Mouse (Mus musculus): ENCODE data around the gene Tnnt2. TPM values are rescaled to one million over a fixed set of nuclear protein-coding genes. Genes with fewer than 3 reads are reported as not detected.

The Tnnt2 gene
- polyA plus RNA-seq, 1 experiment from 2014 or later, result 1.1 TPM

DNA sequence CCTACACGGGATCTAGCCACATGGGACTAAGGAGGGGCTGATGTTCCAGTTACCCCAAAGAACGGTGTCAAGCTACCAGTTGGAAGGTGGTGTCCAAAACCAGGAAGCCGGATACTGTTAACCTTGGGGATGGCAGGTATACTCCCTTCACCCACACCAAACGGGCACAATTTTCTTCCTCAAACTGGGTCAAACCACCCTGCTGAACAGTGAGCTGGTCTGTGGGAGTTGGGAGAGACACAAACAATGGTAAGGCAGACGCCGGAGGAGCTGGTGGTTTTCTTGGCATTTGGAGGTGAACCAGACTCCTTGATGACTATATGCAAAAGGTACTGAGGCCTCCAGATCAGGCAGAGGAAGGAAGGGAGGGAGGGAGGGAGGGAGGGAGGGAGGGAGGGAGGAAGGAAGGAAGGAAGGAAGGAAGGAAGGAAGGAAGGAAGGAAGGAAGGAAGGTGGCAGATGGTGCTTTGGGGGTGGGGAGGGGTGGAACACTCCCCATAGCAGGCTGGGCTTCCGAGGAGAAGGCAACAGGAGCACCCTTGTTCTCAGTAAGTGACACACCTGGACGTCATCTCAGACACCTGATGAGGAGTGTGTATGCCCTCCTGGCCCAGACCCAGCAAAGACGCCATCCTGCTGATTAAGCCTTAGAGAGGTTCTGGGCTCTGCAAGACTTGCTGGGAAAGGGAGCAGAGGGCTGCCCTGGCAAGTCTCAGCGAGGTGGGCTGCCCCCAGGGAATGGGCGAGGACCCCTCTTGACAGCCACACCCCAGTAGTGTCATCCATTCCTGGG lies 55.5 kb downstream of the Tnnt2 start:
- DNase-seq (ENCODE audit: low read depth, low spot score) (no peak), ATAC-seq (no peak)
- CTCF ChIA-PET, result interaction anchor here (0.9 to 1.9 kb wide), 3 partner anchors 9 to 53 kb away, joined by 4 to 8 read pairs (median 4); no protein-coding TSS in a partner anchor
- H3K27me3 ChIP-seq, result peaks cover 3% of the 10 kb centered on the region
- POLR2A ChIA-PET, result interaction anchor here (0.9 to 1.3 kb wide), 2 partner anchors 23 to 25 kb away, joined by 3 read pairs; no protein-coding TSS in a partner anchor
- in situ Hi-C loops (cut with MboI; ENCODE audit: low pct_unique_long_range_greater_than_20kb), result no loop called here
- no peak for TF ChIP-seq CTCF (IDR thresholded peaks at IDR 0.05)

DNA sequence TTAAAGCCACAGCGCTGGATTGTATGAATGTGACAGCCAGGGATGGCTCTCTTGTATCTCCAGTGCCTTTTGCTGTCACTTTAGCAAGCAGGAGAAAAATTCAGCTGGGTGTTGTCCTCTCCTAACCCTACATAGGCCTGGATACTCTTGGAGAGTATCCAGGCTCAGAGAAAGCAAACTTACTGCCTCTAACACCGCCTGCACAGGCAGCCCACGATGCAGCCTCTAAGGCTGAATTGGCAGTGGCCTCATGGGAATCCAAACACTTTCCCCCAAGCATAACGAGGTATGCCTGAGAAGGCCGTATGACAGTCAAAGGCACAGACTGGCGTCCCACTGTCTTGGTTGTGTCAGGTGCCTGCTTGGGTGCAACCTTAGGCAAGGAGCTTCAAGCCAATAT lies 56.1 kb downstream of the Tnnt2 start:
- H3K27me3 ChIP-seq, result no peaks in the 10 kb centered on the region
- ChIA-PET POLR2A (interaction anchor here (0.9 to 1.3 kb wide), 2 partner anchors 23 to 24 kb away, joined by 3 read pairs; no protein-coding TSS in a partner anchor), CTCF (interaction anchor here (1.6 to 1.9 kb wide), 2 partner anchors 9 to 53 kb away, joined by 4 to 8 read pairs; no protein-coding TSS in a partner anchor)
- no peak for DNase-seq (ENCODE audit: low read depth, low spot score)
- TF ChIP-seq CTCF (IDR thresholded peaks at IDR 0.05), result no peak
- in situ Hi-C loops (cut with MboI; ENCODE audit: low pct_unique_long_range_greater_than_20kb), result no loop called here
- no peak for ATAC-seq

DNA sequence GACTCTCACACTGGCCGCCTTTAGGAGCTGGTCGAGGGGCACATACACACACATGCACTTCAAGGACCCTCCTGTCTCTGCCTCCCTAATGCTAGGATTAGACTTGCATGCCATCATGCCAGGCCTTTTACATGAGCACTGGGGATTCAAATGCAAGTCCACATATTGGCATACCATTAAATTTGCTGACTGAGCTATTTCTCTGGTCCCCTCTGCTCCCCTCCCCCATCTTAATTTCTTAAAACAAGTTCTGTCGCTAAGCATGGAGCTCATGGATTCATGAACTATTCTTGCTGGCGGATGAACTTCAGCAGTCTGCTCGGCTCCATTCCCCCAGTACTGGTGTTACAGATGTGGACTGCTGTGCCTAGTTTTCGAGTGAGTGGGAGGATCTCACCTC lies 56.6 kb downstream of the Tnnt2 start:
- in situ Hi-C loops (cut with MboI; ENCODE audit: low pct_unique_long_range_greater_than_20kb), result no loop called here
- ATAC-seq, result no peak
- POLR2A ChIA-PET, result no interaction called here
- TF ChIP-seq CTCF (IDR thresholded peaks at IDR 0.05), result no peak
- CTCF ChIA-PET, result interaction anchor here (1.6 to 1.9 kb wide), 2 partner anchors 10 to 52 kb away, joined by 4 to 8 read pairs; no protein-coding TSS in a partner anchor
- no peak for DNase-seq (ENCODE audit: low read depth, low spot score)
- no peaks in the 10 kb centered on the region for H3K27me3 ChIP-seq

DNA sequence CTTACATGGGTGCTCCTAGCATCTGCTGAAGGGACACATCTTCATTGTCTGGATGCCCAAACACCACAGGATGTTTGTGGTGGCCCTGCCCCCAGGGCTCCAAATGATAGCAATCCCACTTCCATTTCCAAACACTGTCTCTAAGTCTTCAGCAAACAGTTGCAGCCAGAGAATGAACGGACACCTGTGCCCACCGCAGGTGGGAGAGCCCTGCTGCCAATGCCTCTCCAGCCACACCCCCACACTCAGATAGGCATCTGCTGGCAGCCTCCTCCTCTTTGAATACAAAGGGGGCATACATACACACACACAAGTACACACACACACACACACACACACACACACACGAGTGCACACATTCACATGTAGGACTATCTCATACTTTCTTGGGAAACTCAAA lies 57.2 kb downstream of the Tnnt2 start:
- TF ChIP-seq CTCF (IDR thresholded peaks at IDR 0.05), result no peak
- ChIA-PET CTCF (interaction anchor here (1.6 to 1.9 kb wide), 2 partner anchors 11 to 52 kb away, joined by 4 to 8 read pairs; no protein-coding TSS in a partner anchor), POLR2A (no interaction called here)
- no peak for DNase-seq (ENCODE audit: low read depth, low spot score)
- no peaks in the 10 kb centered on the region for H3K27me3 ChIP-seq
- in situ Hi-C loops (cut with MboI; ENCODE audit: low pct_unique_long_range_greater_than_20kb), result no loop called here
- no peak for ATAC-seq

DNA sequence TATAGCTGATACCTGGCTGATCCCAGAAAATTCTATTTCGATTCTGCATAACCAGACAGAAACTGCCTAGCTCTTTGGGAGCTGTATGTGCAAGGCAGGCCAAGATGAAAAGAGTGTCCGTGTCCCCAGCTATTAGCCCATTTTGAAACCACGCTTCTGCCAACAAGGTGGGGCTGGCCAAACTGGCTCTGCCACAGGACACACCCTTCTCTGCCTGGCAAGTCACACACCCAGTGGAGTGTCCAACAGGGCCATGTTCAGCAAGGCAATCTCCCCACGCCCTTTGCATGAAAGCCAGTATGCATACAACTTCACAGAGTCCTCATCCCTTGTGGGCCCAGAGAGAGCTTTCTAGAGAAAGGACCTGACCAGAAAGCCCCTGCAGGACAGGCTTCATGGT lies 59.2 kb downstream of the Tnnt2 start:
- ChIA-PET POLR2A (interaction anchor here (0.6 to 1.0 kb wide), 2 partner anchors 9 to 77 kb away, joined by 4 read pairs; no protein-coding TSS in a partner anchor), CTCF (interaction anchor here (0.8 to 1.9 kb wide), 2 partner anchors 12 to 32 kb away, joined by 3 to 8 read pairs; no protein-coding TSS in a partner anchor)
- in situ Hi-C loops (cut with MboI; ENCODE audit: low pct_unique_long_range_greater_than_20kb), result no loop called here
- ATAC-seq (no peak), DNase-seq (ENCODE audit: low read depth, low spot score) (no peak)
- no peak for TF ChIP-seq CTCF (IDR thresholded peaks at IDR 0.05)
- no peaks in the 10 kb centered on the region for H3K27me3 ChIP-seq

DNA sequence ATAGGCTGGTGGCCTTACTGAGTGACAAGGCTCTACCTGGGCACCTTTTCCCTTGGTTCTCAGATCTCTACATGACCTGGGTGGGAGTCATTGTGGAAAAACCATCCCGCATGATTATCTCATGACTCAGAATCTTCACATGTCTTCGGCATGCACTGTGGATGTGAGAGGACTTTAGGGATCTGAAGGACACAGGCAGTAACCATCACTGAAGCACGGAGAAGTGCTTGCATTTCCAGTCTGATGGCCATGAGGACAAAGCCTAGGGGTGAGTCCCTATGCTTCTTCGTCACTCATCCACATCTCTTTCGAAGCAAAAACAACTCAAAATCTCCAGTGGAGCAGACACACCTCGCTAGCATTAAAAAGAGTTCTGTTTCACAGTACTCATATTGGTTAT lies 63.1 kb downstream of the Tnnt2 start:
- ChIA-PET POLR2A (no interaction called here), CTCF (no interaction called here)
- ATAC-seq (peak; percentile 64), DNase-seq (ENCODE audit: low read depth, low spot score) (peak; percentile 64)
- peaks cover 4% of the 10 kb centered on the region for H3K27me3 ChIP-seq
- TF ChIP-seq CTCF (IDR thresholded peaks at IDR 0.05), result no peak
- in situ Hi-C loops (cut with MboI; ENCODE audit: low pct_unique_long_range_greater_than_20kb), result no loop called here

DNA sequence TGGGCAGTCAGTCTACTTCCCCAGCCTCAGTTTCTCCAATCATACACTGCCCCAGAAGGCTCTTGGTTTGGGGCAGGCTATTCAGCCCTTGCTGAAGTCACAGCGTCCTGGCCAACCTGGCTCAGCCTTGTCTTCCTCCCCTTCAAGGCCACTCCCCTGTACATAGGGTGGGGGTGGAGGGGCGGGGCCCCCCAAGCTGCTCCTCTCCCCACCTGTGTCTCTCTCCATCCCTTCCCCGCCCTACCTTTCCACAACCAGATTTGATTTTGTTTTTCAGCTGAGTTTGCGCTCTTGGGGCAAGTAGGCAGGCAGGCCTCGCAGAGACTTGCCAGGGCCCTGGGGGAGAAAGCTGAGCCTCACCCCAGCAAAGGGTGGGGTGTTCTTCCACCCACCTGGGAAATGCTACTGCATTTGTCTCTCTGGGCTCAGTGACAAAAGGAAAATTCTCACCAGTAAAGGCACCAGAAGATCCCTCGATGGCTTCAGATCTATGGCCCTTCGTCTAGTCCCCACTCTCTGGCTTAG lies 63.9 kb downstream of the Tnnt2 start:
- H3K27me3 ChIP-seq, result peaks cover 7% of the 10 kb centered on the region
- ATAC-seq (no peak), DNase-seq (ENCODE audit: low read depth, low spot score) (no peak)
- ChIA-PET POLR2A (no interaction called here), CTCF (interaction anchor here (1.2 to 1.4 kb wide), 2 partner anchors 17 to 53 kb away, joined by 3 read pairs; no protein-coding TSS in a partner anchor)
- in situ Hi-C loops (cut with MboI; ENCODE audit: low pct_unique_long_range_greater_than_20kb), result no loop called here
- TF ChIP-seq CTCF (IDR thresholded peaks at IDR 0.05), result no peak

Other genes with a start within 250 kb of the Tnnt2 start
- gene Nav1, start 229.1 kb upstream of the Tnnt2 start, polyA plus RNA-seq (2021), result 22.1 TPM
- gene Csrp1, start 116.3 kb upstream of the Tnnt2 start, polyA plus RNA-seq (2021), result 227 TPM
- 104 TPM for gene Phlda3, start 70.2 kb upstream of the Tnnt2 start, polyA plus RNA-seq (2021)
- 0.83 TPM for gene Tnni1, start 56.9 kb upstream of the Tnnt2 start, polyA plus RNA-seq (2021)
- 138 TPM for gene Lad1, start 17.8 kb upstream of the Tnnt2 start, polyA plus RNA-seq (2021)
- gene Pkp1, start 82.9 kb downstream of the Tnnt2 start, polyA plus RNA-seq (2021), result 0.03 TPM
- not detected for gene Igfn1, start 170.0 kb downstream of the Tnnt2 start, polyA plus RNA-seq (2021)
- 122 TPM for gene Tmem9, start 171.8 kb downstream of the Tnnt2 start, polyA plus RNA-seq (2021)
- not detected for gene Ascl5, start 214.4 kb downstream of the Tnnt2 start, polyA plus RNA-seq (2021)
- gene Cacna1s, start 216.4 kb downstream of the Tnnt2 start, polyA plus RNA-seq (2021), result not detected